Mouse (Mus musculus): Measurements from ENCODE around the gene Ddx19a. TPM values are rescaled to one million over a fixed set of nuclear protein-coding genes. Genes with fewer than 3 reads are reported as not detected.

Gene Ddx19a
- total and polyA plus RNA-seq, 3 experiments = 23.1 to 107 (median 28.8) TPM

DNA sequence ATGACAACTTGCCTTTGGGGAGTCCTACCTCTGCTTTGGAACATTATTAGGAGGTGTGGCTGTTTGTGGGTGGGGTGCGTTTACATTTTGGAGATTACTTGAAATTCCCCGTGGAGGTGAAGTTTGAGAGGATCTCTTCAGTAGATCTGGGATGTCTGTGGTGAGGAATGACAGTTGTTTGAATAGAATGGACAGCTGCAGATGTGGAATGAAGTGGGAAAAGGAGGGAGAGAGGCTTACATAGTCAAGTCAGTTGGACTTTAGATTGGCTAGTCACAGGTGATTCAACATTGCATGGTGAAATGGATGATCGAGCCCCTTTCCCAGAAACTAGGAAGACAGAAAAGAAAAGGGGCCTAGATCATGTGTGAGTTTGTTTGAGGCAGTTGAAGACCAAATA, 65.2 kb downstream of the Ddx19a start:
- TF ChIP-seq HCFC1 (IDR thresholded peaks at IDR 0.05; ENCODE audit: low read depth, low read length) = no peak
- no peak for TF ChIP-seq TCF12 (IDR thresholded peaks at IDR 0.05; ENCODE audit: low read depth, low read length)
- no peak for TF ChIP-seq SIN3A (IDR thresholded peaks at IDR 0.05; ENCODE audit: low read length)
- no peak for TF ChIP-seq BHLHE40 (IDR thresholded peaks at IDR 0.05; ENCODE audit: low read depth, low read length)
- TF ChIP-seq MAZ (IDR thresholded peaks at IDR 0.05; ENCODE audit: low read depth, low read length) = no peak
- TF ChIP-seq ZC3H11A (IDR thresholded peaks at IDR 0.05; ENCODE audit: low read depth, low read length) = no peak
- no peak for TF ChIP-seq JUN (IDR thresholded peaks at IDR 0.05; ENCODE audit: insufficient read depth, low read depth, low read length)
- no peak for TF ChIP-seq ZMIZ1 (IDR thresholded peaks at IDR 0.05; ENCODE audit: low read depth, low read length)
- no peak for TF ChIP-seq MAX (IDR thresholded peaks at IDR 0.05; ENCODE audit: low read length)
- no peak for TF ChIP-seq PAX5 (IDR thresholded peaks at IDR 0.05; ENCODE audit: low read length)
- no peak overlapping the region for H3K27ac ChIP-seq (ENCODE audit: insufficient read depth, low read depth)
- peaks cover 5% of the 10 kb centered on the region for H3K9me3 ChIP-seq (replicated peaks; ENCODE audit: low read length)
- H3K9ac ChIP-seq (ENCODE audit: insufficient read depth, low read depth) = no peak overlapping the region
- H3K4me3 ChIP-seq (replicated peaks in 1 of 3; ENCODE audit: low read depth in 2 of 3, low read length in 2 of 3, poor library complexity in 1 of 3) = no peak overlapping the region
- H3K36me3 ChIP-seq (replicated peaks in 1 of 2; ENCODE audit: control insufficient read depth in 1 of 2, insufficient read depth in 1 of 2, low read length in 1 of 2) = peaks cover 11 to 57% of the 10 kb centered on the region in 2 experiments
- DNase-seq (ENCODE audit: extremely low read depth) = no peak
- H3K4me2 ChIP-seq (ENCODE audit: insufficient read depth, low read depth, poor library complexity, severe bottlenecking) = no peak overlapping the region
- H3K27me3 ChIP-seq (replicated peaks) = no peaks in the 10 kb centered on the region
- dilution Hi-C loops (cut with MboI; ENCODE audit: extremely low pct_ligation_motif_present, extremely low pct_unique_long_range_greater_than_20kb, low sequenced_read_pairs) (no loop called here), in situ Hi-C loops (cut with MboI; ENCODE audit: low pct_ligation_motif_present, low pct_unique_long_range_greater_than_20kb, low sequenced_read_pairs) (no loop called here)
- H3K4me1 ChIP-seq (ENCODE audit: control insufficient read depth in 1 of 2, insufficient read depth in 2 of 2) = peaks cover 19 to 76% of the 10 kb centered on the region in 2 experiments
- peaks cover 53% of the 10 kb centered on the region for H3K79me2 ChIP-seq (replicated peaks; ENCODE audit: control insufficient read depth, extremely low read depth, insufficient read depth, poor library complexity, severe bottlenecking)

DNA sequence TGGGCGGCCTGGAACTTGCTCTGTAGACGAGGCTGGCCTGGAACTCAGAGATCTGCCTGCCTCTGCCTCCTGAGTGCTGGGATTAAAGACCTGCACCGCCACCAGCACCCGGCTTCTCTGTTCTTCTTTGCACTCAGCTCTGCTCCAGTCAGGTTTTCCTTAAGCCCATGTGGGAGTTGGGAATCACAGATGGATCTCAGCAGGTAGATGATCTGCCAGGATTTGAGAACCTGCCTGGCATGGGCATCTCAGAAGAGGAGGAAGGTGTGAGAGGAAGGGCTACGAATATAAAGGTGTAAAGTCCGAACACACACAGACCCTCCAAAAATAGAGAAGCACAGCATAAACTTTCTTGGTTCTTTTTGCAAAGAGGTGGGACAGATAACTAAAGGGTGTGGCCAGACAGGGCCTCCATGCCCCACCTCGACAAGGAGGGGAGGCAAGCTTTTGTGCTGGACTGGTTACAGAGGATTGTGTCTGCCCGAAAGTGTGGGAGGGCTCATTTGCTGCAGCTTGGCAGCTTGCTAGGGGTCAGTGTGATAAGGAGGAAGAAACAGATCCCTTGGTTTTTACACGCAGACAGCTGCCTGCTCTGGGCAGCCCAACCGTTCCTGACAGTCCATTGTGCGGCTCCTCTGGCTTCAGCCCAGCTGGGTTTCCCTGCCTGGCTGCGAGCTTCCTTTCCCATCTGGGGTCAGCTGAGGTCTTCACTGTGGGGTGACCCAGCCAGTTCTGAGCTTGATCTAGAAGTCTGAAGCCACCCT, 66.2 kb downstream of the Ddx19a start:
- H3K27me3 ChIP-seq (replicated peaks) = no peaks in the 10 kb centered on the region
- no peak overlapping the region for H3K9ac ChIP-seq (ENCODE audit: insufficient read depth, low read depth)
- peaks cover 22 to 73% of the 10 kb centered on the region in 2 experiments for H3K4me1 ChIP-seq (ENCODE audit: control insufficient read depth in 1 of 2, insufficient read depth in 2 of 2)
- peaks cover 5% of the 10 kb centered on the region for H3K9me3 ChIP-seq (replicated peaks; ENCODE audit: low read length)
- DNase-seq (ENCODE audit: extremely low read depth) = no peak
- H3K79me2 ChIP-seq (replicated peaks; ENCODE audit: control insufficient read depth, extremely low read depth, insufficient read depth, poor library complexity, severe bottlenecking) = peaks cover 58% of the 10 kb centered on the region
- in situ Hi-C loops (cut with MboI; ENCODE audit: low pct_ligation_motif_present, low pct_unique_long_range_greater_than_20kb, low sequenced_read_pairs) (no loop called here), dilution Hi-C loops (cut with MboI; ENCODE audit: extremely low pct_ligation_motif_present, extremely low pct_unique_long_range_greater_than_20kb, low sequenced_read_pairs) (no loop called here)
- no peak overlapping the region for H3K4me2 ChIP-seq (ENCODE audit: insufficient read depth, low read depth, poor library complexity, severe bottlenecking)
- H3K36me3 ChIP-seq (replicated peaks in 1 of 2; ENCODE audit: control insufficient read depth in 1 of 2, insufficient read depth in 1 of 2, low read length in 1 of 2) = peaks cover 11 to 47% of the 10 kb centered on the region in 2 experiments
- H3K27ac ChIP-seq (ENCODE audit: insufficient read depth, low read depth) = no peak overlapping the region
- TF ChIP-seq JUND (conservative IDR thresholded peaks at IDR 0.05; ENCODE audit: low read depth, low read length) (no peak), SIN3A (IDR thresholded peaks at IDR 0.05; ENCODE audit: low read length) (no peak), ETS1 (conservative IDR thresholded peaks at IDR 0.05; ENCODE audit: low read depth, low read length) (no peak), RAD21 (IDR thresholded peaks at IDR 0.05; ENCODE audit: low read depth, low read length) (no peak), UBTF (IDR thresholded peaks at IDR 0.05; ENCODE audit: low read depth, low read length) (no peak), MXI1 (IDR thresholded peaks at IDR 0.05; ENCODE audit: low read depth, low read length) (no peak), RCOR1 (conservative IDR thresholded peaks at IDR 0.05; ENCODE audit: low read depth, low read length) (no peak), NRF1 (IDR thresholded peaks at IDR 0.05; ENCODE audit: low read depth, low read length) (no peak), USF1 (IDR thresholded peaks at IDR 0.05; ENCODE audit: low read depth, low read length) (no peak), HCFC1 (IDR thresholded peaks at IDR 0.05; ENCODE audit: low read depth, low read length) (no peak), CHD2 (IDR thresholded peaks at IDR 0.05; ENCODE audit: low read length) (no peak), MAZ (IDR thresholded peaks at IDR 0.05; ENCODE audit: low read depth, low read length) (no peak), IRF4 (IDR thresholded peaks at IDR 0.05; ENCODE audit: low read depth, low read length) (no peak), ZKSCAN1 (IDR thresholded peaks at IDR 0.05; ENCODE audit: borderline replicate concordance, low read depth, low read length) (no peak), CTCF (conservative IDR thresholded peaks at IDR 0.05 in 1 of 2, IDR thresholded peaks at IDR 0.05 in 1 of 2; ENCODE audit: low read depth in 2 of 2, low read length in 2 of 2) (no peak)
- no peak overlapping the region for H3K4me3 ChIP-seq (replicated peaks in 1 of 3; ENCODE audit: low read depth in 2 of 3, low read length in 2 of 3, poor library complexity in 1 of 3)

Data from CH12.LX (cell line).